Mouse (Mus musculus): ENCODE measurements around the gene Armcx4.

GRCm38 (mm10) chrX:134675959-134676358 is 10.4 kb upstream of the Armcx4 start:
- TF ChIP-seq GATA1 (IDR thresholded peaks at IDR 0.05; ENCODE audit: borderline replicate concordance, low read length), result no peak
- no peak for TF ChIP-seq FLI1 (IDR thresholded peaks at IDR 0.05; ENCODE audit: low read length)
